Mouse (Mus musculus) myocyte (in vitro differentiated cells): ENCODE measurements around the gene Kctd17. TPM values are rescaled to one million over a fixed set of nuclear protein-coding genes. Genes with fewer than 3 reads are reported as not detected.

ENCODE experiments used
- H3K27me3 ChIP-seq: one replicate; pipeline ENCODE4 v1.6.1; 2011; ENCODE audit not compliant: control insufficient read depth, insufficient read depth, insufficient read length
- H3K36me3 ChIP-seq: one replicate; pipeline ENCODE4 v1.6.1; 2011; ENCODE audit not compliant: control insufficient read depth, insufficient read depth
- H3K4me2 ChIP-seq: one replicate; pipeline ENCODE4 v1.6.1; 2011; ENCODE audit warnings: low read depth, control low read depth
- H3K4me3 ChIP-seq: one replicate; pipeline ENCODE4 v1.5.1; 2011; ENCODE audit warnings: mild to moderate bottlenecking, control low read depth, moderate library complexity
- H3K79me2 ChIP-seq: one replicate; pipeline ENCODE4 v1.6.1; 2011; ENCODE audit not compliant: control insufficient read depth, insufficient read depth
- H3ac ChIP-seq: one replicate; pipeline ENCODE4 v1.6.1; 2011; ENCODE audit not compliant: control insufficient read depth, insufficient read length
- CEBPB ChIP-seq: IDR thresholded peaks from 2 replicates; pipeline ENCODE4 v1.6.1; 2011; ENCODE audit warnings: mild to moderate bottlenecking, moderate library complexity; ENCODE audit not compliant: poor library complexity, insufficient read depth, severe bottlenecking
- E2F4 ChIP-seq: IDR thresholded peaks from one replicate; pipeline ENCODE4 v1.6.1; 2011; ENCODE audit warnings: mild to moderate bottlenecking, control low read depth, moderate library complexity; ENCODE audit not compliant: insufficient read depth
- MAX ChIP-seq: IDR thresholded peaks from one replicate; pipeline ENCODE4 v1.6.1; 2011; ENCODE audit warnings: low read depth, mild to moderate bottlenecking, control low read depth
- MYOD1 ChIP-seq, 3 experiments: IDR thresholded peaks; one replicate each; pipeline ENCODE4 v1.6.1; 2011; ENCODE audit warnings: control low read depth in 2 of 3, low read depth in 2 of 3, mild to moderate bottlenecking in 2 of 3, moderate library complexity in 1 of 3; ENCODE audit not compliant: insufficient read length in 2 of 3, control insufficient read depth in 1 of 3
- MYOG ChIP-seq, 3 experiments: IDR thresholded peaks; one replicate each; pipeline ENCODE4 v1.6.1; 2011; ENCODE audit warnings: control low read depth in 2 of 3, low read depth in 2 of 3, mild to moderate bottlenecking in 2 of 3; ENCODE audit not compliant: insufficient read length in 2 of 3, control insufficient read depth in 1 of 3, insufficient read depth in 1 of 3
- POLR2A ChIP-seq: IDR thresholded peaks from one replicate; pipeline ENCODE4 v1.6.1; 2011; ENCODE audit warnings: low read depth, mild to moderate bottlenecking, control low read depth, moderate library complexity; ENCODE audit not compliant: insufficient read length
- POLR2AphosphoS2 ChIP-seq: IDR thresholded peaks from one replicate; pipeline ENCODE4 v1.6.1; 2011; ENCODE audit warnings: low read depth, control low read depth; ENCODE audit not compliant: insufficient read length
- REST ChIP-seq: IDR thresholded peaks from one replicate; pipeline ENCODE4 v1.6.1; 2011; ENCODE audit warnings: mild to moderate bottlenecking, control low read depth, moderate library complexity; ENCODE audit not compliant: insufficient read depth, insufficient read length
- SRF ChIP-seq: IDR thresholded peaks from one replicate; pipeline ENCODE4 v1.6.1; 2011; ENCODE audit warnings: low read depth; ENCODE audit not compliant: control insufficient read depth, insufficient read length
- TCF12 ChIP-seq: IDR thresholded peaks from one replicate; pipeline ENCODE4 v1.6.1; 2011; ENCODE audit warnings: mild to moderate bottlenecking, control low read depth; ENCODE audit not compliant: poor library complexity, insufficient read depth, severe bottlenecking
- TCF3 ChIP-seq: IDR thresholded peaks from one replicate; pipeline ENCODE4 v1.6.1; 2011; ENCODE audit warnings: low read depth, control low read depth; ENCODE audit not compliant: insufficient read length
- USF1 ChIP-seq: IDR thresholded peaks from one replicate; pipeline ENCODE4 v1.6.1; 2011; ENCODE audit warnings: low read depth, mild to moderate bottlenecking, control low read depth, moderate library complexity
- polyA plus RNA-seq: library from polyadenylated mRNA; unstranded; fragments of >200 nt; fragmentation: generic; extraction: Trizol; gene quantifications from one replicate; pipeline ENCODE4 v1.2.1, GENCODE M21; 2012; ENCODE audit warnings: missing spikeins

Gene Kctd17
- polyA plus RNA-seq, 1 experiment = 161 TPM

DNA sequence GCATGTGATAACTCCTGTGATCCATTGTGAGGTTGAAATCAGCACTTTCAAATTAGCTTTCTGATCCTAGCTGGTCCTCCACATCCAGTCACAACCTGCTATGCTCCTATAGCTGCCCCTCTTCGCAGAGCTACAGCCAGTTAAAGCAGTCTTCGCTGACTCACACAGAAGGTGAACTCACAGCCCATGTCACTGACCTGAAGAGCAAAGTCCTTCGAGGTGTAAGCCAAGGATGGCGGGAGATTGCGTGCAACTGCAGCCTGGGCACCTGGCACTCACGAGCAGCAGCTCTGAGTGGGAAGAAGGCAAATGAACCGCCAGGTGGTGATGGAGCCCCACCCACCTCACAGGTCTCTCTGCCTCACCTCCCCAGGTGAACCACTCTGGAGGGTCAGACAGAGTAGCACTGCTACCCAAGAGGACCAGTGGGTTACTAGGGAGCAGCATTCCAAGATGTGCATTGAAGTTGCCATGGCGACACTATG lies 32.8 kb upstream of the Kctd17 start, which contains the start of gene Tex33:
Gene Tex33 (minus strand): TSS at position 435 of the 485 bp plus-strand sequence.
- H3K4me3 ChIP-seq = no peak within 1 kb of the TSS

DNA sequence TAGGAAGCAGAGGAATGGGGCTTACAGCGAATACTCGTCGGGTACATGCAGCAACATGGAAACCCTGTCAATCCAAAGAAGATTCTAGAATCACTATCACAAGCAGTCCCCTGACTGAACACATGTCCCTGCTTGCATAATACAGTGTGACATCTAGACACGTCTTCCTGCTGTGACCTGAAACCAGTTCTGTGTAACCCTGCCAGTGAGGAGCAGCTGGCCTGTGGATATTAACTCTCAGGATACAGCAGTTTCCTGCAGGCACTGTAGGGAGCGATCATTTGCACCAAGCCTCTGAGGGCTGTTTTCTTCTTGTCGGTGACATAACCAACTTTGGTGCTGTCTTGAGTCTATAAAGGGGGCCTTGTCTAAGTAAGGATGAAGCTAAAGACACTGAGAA lies 27.0 kb upstream of the Kctd17 start:
- H3K79me2 ChIP-seq = no peaks in the 10 kb centered on the region
- H3ac ChIP-seq = no peak overlapping the region
- H3K27me3 ChIP-seq = peaks cover 8% of the 10 kb centered on the region
- no peak for TF ChIP-seq TCF12
- TF ChIP-seq TCF3 = no peak
- TF ChIP-seq REST = no peak
- no peak for TF ChIP-seq MAX
- no peak for TF ChIP-seq POLR2A
- no peak for TF ChIP-seq MYOD1 (IDR thresholded peaks at IDR 0.05; ENCODE audit: control insufficient read depth in 1 of 3, insufficient read length in 2 of 3, low read depth in 2 of 3)
- TF ChIP-seq SRF = no peak
- TF ChIP-seq E2F4 = no peak
- TF ChIP-seq CEBPB = no peak
- TF ChIP-seq USF1 = no peak
- no peak for TF ChIP-seq POLR2AphosphoS2
- no peak for TF ChIP-seq MYOG (IDR thresholded peaks at IDR 0.05; ENCODE audit: control insufficient read depth in 1 of 3, insufficient read depth in 1 of 3, insufficient read length in 2 of 3, low read depth in 2 of 3)
- H3K4me2 ChIP-seq = no peak overlapping the region
- no peaks in the 10 kb centered on the region for H3K36me3 ChIP-seq
- no peak overlapping the region for H3K4me3 ChIP-seq

More for the DNA sequence above, 32.8 kb upstream of the Kctd17 start, which contains the start of gene Tex33:
- Histone ChIP-seq H3K4me2 (no peak within 1 kb of the TSS), H3K27me3 (peaks cover 37% of the 10 kb centered on the region), H3K36me3 (no peaks in the 10 kb centered on the region), H3ac (no peak within 1 kb of the TSS), H3K79me2 (no peaks in the 10 kb centered on the region)
- TF ChIP-seq REST (no peak), TCF3 (no peak), TCF12 (no peak), USF1 (no peak), MAX (no peak), POLR2A (no peak), MYOG (IDR thresholded peaks at IDR 0.05; ENCODE audit: control insufficient read depth in 1 of 3, insufficient read depth in 1 of 3, insufficient read length in 2 of 3, low read depth in 2 of 3) (no peak)

DNA sequence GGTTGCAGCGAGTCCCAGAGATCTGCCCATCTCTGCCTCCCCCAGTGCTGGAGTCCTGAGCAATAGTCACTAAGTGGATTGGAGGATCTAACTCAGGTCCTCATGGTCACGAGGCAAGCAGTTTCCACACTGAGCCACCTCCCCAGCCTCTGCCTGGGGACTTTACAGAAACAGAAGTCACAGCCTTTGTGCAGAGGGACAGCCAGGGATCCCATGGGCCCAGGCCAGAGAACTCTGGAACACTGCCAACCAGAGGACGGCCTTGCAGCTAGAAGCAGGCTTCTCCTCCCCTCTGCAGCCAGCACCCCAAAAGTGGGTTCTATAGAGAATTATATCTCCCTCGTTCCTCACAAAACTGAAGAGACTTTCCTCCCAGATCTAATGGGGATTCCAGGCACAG lies 26.4 kb upstream of the Kctd17 start:
- H3K4me3 ChIP-seq = no peak overlapping the region
- no peaks in the 10 kb centered on the region for H3K36me3 ChIP-seq
- no peaks in the 10 kb centered on the region for H3K79me2 ChIP-seq
- no peak overlapping the region for H3K4me2 ChIP-seq
- peaks cover 7% of the 10 kb centered on the region for H3K27me3 ChIP-seq
- TF ChIP-seq CEBPB = no peak
- TF ChIP-seq USF1 = no peak
- TF ChIP-seq MYOG (IDR thresholded peaks at IDR 0.05; ENCODE audit: control insufficient read depth in 1 of 3, insufficient read depth in 1 of 3, insufficient read length in 2 of 3, low read depth in 2 of 3) = no peak
- no peak overlapping the region for H3ac ChIP-seq

DNA sequence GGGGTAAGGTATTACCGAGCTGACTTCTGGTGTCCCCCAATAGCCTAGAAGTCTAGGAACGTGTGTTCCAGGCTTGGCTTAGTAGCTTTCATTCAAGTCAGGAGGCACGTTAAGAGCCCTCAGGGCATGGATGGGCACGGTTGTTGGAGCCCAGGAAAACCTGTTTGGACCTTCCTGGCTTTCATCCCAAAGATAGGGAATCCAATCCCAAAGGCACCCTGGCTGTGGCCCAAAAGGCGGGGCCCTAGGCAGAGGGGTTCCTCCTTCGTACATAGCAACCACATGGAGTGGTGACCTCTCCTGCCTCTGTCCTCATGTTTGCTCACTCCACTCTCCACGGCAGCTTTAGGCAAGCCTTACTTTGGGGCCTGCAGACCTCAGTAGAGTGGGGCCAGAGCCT lies 25.9 kb upstream of the Kctd17 start:
- TF ChIP-seq POLR2AphosphoS2 (no peak), MYOD1 (IDR thresholded peaks at IDR 0.05; ENCODE audit: control insufficient read depth in 1 of 3, insufficient read length in 2 of 3, low read depth in 2 of 3) (no peak), TCF12 (no peak), USF1 (no peak), TCF3 (no peak), MAX (no peak), E2F4 (no peak), SRF (no peak), MYOG (IDR thresholded peaks at IDR 0.05; ENCODE audit: control insufficient read depth in 1 of 3, insufficient read depth in 1 of 3, insufficient read length in 2 of 3, low read depth in 2 of 3) (no peak), POLR2A (no peak), REST (no peak), CEBPB (no peak)
- Histone ChIP-seq H3K27me3 (peaks cover 4% of the 10 kb centered on the region), H3K79me2 (no peaks in the 10 kb centered on the region), H3K4me3 (no peak overlapping the region), H3ac (no peak overlapping the region), H3K4me2 (no peak overlapping the region), H3K36me3 (no peaks in the 10 kb centered on the region)

DNA sequence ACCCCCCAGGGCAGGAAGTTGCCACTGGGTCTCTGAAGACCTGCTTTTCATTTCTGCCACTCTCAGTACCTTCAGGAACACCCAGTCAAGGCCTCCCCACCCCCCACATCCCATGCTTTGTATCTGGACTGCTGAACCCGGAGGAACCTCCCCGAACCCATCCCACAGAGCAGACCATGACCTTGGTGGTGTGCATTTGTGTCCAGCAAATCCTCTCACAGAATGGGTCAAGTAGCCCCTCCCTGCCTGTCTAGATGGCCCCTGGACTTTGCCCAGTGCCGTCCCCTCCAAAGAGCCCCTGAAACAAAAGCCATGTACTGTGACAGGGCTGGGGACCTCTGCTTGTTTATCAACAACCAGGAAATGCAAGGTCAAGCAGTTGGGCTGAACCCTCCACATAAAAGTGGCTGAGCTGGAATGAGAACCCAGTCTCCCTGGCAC lies 25.0 kb upstream of the Kctd17 start:
- TF ChIP-seq POLR2AphosphoS2 = no peak
- no peak for TF ChIP-seq MAX
- TF ChIP-seq TCF3 = no peak
- TF ChIP-seq SRF = no peak
- no peak for TF ChIP-seq POLR2A
- TF ChIP-seq MYOD1 (IDR thresholded peaks at IDR 0.05; ENCODE audit: control insufficient read depth in 1 of 3, insufficient read length in 2 of 3, low read depth in 2 of 3) = no peak
- no peak for TF ChIP-seq REST
- no peak for TF ChIP-seq MYOG (IDR thresholded peaks at IDR 0.05; ENCODE audit: control insufficient read depth in 1 of 3, insufficient read depth in 1 of 3, insufficient read length in 2 of 3, low read depth in 2 of 3)
- no peak for TF ChIP-seq USF1
- TF ChIP-seq E2F4 = no peak
- TF ChIP-seq TCF12 = no peak
- TF ChIP-seq CEBPB = no peak
- no peaks in the 10 kb centered on the region for H3K79me2 ChIP-seq
- H3K4me3 ChIP-seq = no peak overlapping the region
- H3K27me3 ChIP-seq = no peaks in the 10 kb centered on the region
- no peaks in the 10 kb centered on the region for H3K36me3 ChIP-seq
- H3ac ChIP-seq = no peak overlapping the region
- H3K4me2 ChIP-seq = no peak overlapping the region
